Mouse (Mus musculus): ENCODE measurements around the gene Fbxo31. TPM values are rescaled to one million over a fixed set of nuclear protein-coding genes. Genes with fewer than 3 reads are reported as not detected.
A peak's percentile ranks its signal among the peaks of the same experiment; 100 is the strongest.

Gene Fbxo31
- polyA plus RNA-seq, 1 experiment = 96.6 TPM

DNA sequence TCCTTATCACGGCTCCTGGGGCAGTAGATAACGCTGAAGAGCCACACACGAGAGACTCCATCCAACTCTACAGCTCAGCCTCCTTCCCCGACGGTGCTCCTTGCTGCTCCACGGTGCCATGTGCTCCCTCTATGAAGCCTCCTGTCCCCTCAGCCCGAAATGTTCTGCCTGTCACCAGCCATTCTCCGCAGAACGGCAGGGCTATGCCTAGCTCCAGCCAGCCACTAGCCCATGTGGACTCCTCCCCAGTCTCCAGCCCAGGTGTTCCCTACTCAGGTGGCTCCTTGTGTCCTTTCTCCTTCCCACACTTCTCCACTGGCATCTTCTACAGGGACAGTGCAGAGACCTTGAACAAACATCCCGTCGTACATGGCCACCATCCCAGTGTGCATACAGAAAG is 33.7 kb downstream of the Fbxo31 start:
- H3K4me1 ChIP-seq (ENCODE audit: control insufficient read depth, insufficient read depth, low read length) = no peaks in the 10 kb centered on the region

DNA sequence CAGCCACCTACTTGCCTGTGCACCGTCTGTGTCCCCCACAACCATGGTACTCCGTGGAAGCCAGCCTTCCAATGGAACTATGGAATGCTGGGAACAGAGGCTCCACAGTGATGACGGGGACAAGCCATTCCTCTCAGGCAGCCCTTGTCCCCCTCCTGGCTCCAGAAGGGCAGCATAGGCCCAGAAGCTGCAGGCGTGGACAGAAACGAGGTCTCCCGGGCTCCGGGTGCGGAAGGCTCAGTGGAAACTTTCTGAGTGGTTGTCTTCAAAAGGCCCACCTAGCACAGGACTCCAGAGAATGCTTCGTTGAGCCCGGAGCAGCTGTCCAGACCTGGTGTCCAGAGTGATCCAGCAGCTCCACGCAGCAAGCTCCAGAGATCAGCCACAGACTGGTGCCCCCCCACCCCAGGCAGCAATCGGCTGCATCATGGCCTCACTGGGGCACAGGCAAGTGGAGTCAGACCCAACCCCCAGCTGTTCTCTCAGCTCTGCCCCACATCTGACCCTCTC is 34.3 kb downstream of the Fbxo31 start, which contains the start of gene 1700018B08Rik:
Gene 1700018B08Rik, minus strand, starts transcription at position 45 of the 510 bp plus-strand sequence.
- no peak for TF ChIP-seq CTCF (IDR thresholded peaks at IDR 0.05; ENCODE audit: extremely low read depth, insufficient read depth, low read length)
- no peak for TF ChIP-seq POLR2A (IDR thresholded peaks at IDR 0.05; ENCODE audit: extremely low read depth, insufficient read depth, low read length)
- H3K27ac ChIP-seq (ENCODE audit: insufficient read depth, low read length) = no peak within 1 kb of the TSS

More for the DNA sequence above, 33.7 kb downstream of the Fbxo31 start:
- TF ChIP-seq POLR2A (IDR thresholded peaks at IDR 0.05; ENCODE audit: extremely low read depth, insufficient read depth, low read length) (no peak), CTCF (IDR thresholded peaks at IDR 0.05; ENCODE audit: extremely low read depth, insufficient read depth, low read length) (no peak)
- no peak overlapping the region for H3K4me3 ChIP-seq (ENCODE audit: insufficient read depth, low read length)
- H3K27ac ChIP-seq (ENCODE audit: insufficient read depth, low read length) = no peak overlapping the region

DNA sequence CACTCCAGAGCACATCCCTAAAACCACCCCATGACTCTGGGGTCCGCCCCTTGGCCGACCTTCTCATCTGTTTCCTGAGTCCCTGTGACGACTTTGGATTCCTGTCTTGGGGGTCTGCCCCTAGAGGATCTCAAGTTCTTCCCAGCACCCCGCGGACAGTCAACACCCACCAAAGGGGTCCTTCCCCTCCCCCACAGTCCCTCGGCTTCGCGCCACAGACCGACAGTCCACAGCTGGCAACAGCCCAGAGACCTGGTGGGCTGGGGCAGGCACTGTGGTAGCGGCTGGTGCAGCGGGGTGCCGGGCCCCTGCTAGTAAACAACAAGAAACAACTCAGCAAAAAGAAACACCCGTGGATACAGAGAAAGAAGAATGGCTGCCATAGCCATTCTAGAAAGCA is 35.7 kb downstream of the Fbxo31 start:
- TF ChIP-seq POLR2A (IDR thresholded peaks at IDR 0.05; ENCODE audit: extremely low read depth, insufficient read depth, low read length) (no peak), CTCF (IDR thresholded peaks at IDR 0.05; ENCODE audit: extremely low read depth, insufficient read depth, low read length) (no peak)
- Histone ChIP-seq H3K4me1 (ENCODE audit: control insufficient read depth, insufficient read depth, low read length) (no peaks in the 10 kb centered on the region), H3K4me3 (ENCODE audit: insufficient read depth, low read length) (no peak overlapping the region), H3K27ac (ENCODE audit: insufficient read depth, low read length) (no peak overlapping the region)

More for the DNA sequence above, 34.3 kb downstream of the Fbxo31 start, which contains the start of gene 1700018B08Rik:
- H3K4me1 ChIP-seq (ENCODE audit: control insufficient read depth, insufficient read depth, low read length) = no peaks in the 10 kb centered on the region
- no peak within 1 kb of the TSS for H3K4me3 ChIP-seq (ENCODE audit: insufficient read depth, low read length)

DNA sequence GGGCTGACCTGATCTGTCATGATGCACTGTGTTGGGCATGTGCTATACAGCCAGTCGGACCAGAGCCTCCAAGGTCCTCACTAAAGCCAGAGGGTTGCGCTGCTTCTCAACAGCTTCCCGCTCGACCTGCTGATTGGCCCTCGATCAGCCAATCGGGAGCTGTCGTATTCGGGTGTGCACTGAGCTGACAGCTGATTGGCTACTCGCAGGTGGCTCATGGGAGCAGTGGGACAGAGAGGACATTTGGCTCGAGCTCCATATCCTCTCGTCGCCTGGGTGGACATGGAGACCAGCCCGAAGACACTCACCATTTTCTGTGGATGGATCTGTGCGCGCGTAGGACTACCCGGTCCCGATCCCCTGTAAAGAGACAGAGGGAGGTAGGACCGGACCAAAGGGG is 36.7 kb downstream of the Fbxo31 start:
- Histone ChIP-seq H3K4me1 (ENCODE audit: control insufficient read depth, insufficient read depth, low read length) (no peaks in the 10 kb centered on the region), H3K4me3 (ENCODE audit: insufficient read depth, low read length) (no peak overlapping the region)
- TF ChIP-seq POLR2A (IDR thresholded peaks at IDR 0.05; ENCODE audit: extremely low read depth, insufficient read depth, low read length) = no peak
- TF ChIP-seq CTCF (IDR thresholded peaks at IDR 0.05; ENCODE audit: extremely low read depth, insufficient read depth, low read length) = no peak

DNA sequence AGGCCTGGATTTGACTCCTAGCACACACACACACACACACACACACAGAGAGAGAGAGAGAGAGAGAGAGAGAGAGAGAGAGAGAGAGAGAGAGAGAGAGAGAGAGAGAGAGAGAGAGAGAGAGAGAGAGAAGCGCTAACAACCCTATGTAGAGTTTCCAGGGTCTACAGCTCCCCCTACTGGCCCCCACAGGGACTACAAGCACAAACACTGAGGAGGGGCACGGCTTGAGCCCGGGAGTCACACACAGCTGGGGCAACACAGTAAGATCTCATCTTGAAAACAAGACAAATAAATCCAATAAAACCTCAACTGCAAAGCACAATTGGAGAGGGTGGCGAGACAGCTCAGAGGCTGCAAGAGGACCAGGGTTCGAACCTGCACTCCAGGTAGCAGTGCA is 46.2 kb downstream of the Fbxo31 start:
- Histone ChIP-seq H3K4me3 (ENCODE audit: insufficient read depth, low read length) (no peak overlapping the region), H3K27ac (ENCODE audit: insufficient read depth, low read length) (no peak overlapping the region), H3K4me1 (ENCODE audit: control insufficient read depth, insufficient read depth, low read length) (no peaks in the 10 kb centered on the region)
- TF ChIP-seq POLR2A (IDR thresholded peaks at IDR 0.05; ENCODE audit: extremely low read depth, insufficient read depth, low read length) (no peak), CTCF (IDR thresholded peaks at IDR 0.05; ENCODE audit: extremely low read depth, insufficient read depth, low read length) (peak; percentile 40)

More for the DNA sequence above, 36.7 kb downstream of the Fbxo31 start:
- H3K27ac ChIP-seq (ENCODE audit: insufficient read depth, low read length) = no peak overlapping the region

DNA sequence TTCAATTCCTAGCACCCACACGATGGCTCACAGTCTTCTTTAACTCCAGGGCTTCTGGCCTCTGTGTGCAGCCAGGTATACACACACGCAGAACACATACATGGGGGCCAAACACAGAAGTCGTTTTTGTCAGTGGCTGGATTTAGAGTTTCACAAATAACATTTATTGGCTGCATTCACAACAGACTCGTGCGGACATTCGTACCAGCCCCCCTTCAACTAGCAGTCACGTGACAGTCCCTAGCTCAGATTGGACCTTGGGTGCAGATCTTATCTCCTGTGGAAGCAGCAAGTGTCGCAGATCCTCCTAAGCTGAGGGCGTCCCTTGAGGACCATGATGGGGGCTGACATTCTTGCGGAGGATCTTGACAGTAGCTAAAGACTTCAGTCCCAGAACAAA is 48.0 kb downstream of the Fbxo31 start:
- H3K27ac ChIP-seq (ENCODE audit: insufficient read depth, low read length) = no peak overlapping the region

DNA sequence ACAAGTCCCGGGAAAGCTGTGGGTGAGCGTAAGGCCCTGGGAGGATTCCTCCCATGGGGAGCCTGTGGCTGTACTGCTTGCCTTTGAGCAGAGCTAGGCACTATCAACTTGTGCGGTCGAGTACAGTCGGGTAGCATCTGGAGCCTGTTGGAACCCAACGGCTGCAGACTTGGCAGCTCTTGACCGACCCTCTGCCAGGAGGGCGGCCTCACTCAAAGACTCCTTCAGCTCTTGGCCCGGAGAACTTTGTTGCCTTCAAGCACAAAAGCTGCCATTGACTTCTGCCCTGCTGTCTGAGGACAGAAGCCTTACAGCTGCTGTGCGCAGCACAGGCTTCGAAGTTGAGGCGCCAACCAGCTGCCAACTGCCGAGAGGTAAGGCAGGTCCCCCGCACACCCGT is 49.8 kb downstream of the Fbxo31 start:
- no peak for TF ChIP-seq POLR2A (IDR thresholded peaks at IDR 0.05; ENCODE audit: extremely low read depth, insufficient read depth, low read length)
- no peak for TF ChIP-seq CTCF (IDR thresholded peaks at IDR 0.05; ENCODE audit: extremely low read depth, insufficient read depth, low read length)
- no peak overlapping the region for H3K4me3 ChIP-seq (ENCODE audit: insufficient read depth, low read length)
- H3K4me1 ChIP-seq (ENCODE audit: control insufficient read depth, insufficient read depth, low read length) = no peaks in the 10 kb centered on the region
- no peak overlapping the region for H3K27ac ChIP-seq (ENCODE audit: insufficient read depth, low read length)

More for the DNA sequence above, 48.0 kb downstream of the Fbxo31 start:
- H3K4me1 ChIP-seq (ENCODE audit: control insufficient read depth, insufficient read depth, low read length) = no peaks in the 10 kb centered on the region
- TF ChIP-seq CTCF (IDR thresholded peaks at IDR 0.05; ENCODE audit: extremely low read depth, insufficient read depth, low read length) = no peak
- no peak for TF ChIP-seq POLR2A (IDR thresholded peaks at IDR 0.05; ENCODE audit: extremely low read depth, insufficient read depth, low read length)
- H3K4me3 ChIP-seq (ENCODE audit: insufficient read depth, low read length) = no peak overlapping the region

DNA sequence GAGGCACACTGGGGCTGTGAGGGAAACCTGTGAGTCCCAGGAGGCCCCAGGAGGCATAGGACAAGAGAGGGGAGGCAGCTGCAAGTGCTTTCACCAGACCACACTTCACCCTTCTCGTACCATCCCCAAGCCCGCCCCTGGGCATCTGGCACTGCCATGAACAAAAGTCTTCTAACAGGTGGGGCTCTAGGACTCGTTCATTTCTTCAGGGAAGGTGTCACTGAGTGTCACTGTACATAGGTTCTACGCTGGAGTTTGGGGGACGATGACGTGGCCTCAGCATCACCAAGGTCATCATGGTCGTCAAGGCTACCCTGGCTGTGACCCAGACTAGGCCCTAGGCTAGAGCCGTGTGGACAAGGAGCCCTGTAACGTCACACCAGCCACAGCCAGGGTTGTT is 50.9 kb downstream of the Fbxo31 start:
- Histone ChIP-seq H3K4me1 (ENCODE audit: control insufficient read depth, insufficient read depth, low read length) (no peaks in the 10 kb centered on the region), H3K4me3 (ENCODE audit: insufficient read depth, low read length) (no peak overlapping the region), H3K27ac (ENCODE audit: insufficient read depth, low read length) (no peak overlapping the region)
- TF ChIP-seq CTCF (IDR thresholded peaks at IDR 0.05; ENCODE audit: extremely low read depth, insufficient read depth, low read length) (no peak), POLR2A (IDR thresholded peaks at IDR 0.05; ENCODE audit: extremely low read depth, insufficient read depth, low read length) (no peak)

DNA sequence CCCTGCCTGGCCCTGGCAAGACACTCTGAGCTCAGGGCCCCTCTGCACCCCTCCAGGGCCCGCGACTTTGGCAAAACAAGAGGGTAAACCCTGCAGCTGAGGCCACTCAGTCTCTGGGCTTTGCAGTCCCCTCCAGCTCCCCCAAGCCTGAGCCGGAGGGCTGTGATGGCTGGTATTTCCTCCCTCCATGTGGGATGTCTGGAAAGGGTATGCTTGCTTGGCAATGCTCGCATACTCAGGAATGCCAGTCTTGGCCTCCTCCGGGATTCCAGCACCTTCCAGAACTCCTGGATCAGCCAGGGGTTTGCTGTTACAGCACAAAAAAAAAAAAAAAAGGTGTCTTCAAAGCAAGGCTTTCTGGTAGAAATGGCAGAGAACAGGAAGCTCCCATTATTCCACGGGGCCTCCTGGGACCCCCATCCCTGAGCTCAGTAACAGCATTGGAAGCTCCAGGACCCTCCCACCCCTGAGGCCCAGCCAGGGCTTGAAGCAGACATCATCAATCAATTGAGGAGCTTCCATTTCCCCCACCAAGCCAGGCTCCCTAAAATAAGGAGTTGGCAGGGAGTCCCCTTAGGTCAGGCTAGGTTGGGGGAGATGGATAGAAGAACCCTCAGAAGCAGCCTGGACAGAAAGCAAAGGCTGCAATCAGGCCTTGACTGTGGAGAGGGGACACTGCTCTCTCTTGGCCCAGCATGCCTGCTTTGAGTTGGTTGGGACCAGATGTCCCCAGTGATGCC is 51.6 kb downstream of the Fbxo31 start:
- no peak for TF ChIP-seq POLR2A (IDR thresholded peaks at IDR 0.05; ENCODE audit: extremely low read depth, insufficient read depth, low read length)
- no peak for TF ChIP-seq CTCF (IDR thresholded peaks at IDR 0.05; ENCODE audit: extremely low read depth, insufficient read depth, low read length)
- H3K4me1 ChIP-seq (ENCODE audit: control insufficient read depth, insufficient read depth, low read length) = no peaks in the 10 kb centered on the region
- H3K27ac ChIP-seq (ENCODE audit: insufficient read depth, low read length) = no peak overlapping the region
- H3K4me3 ChIP-seq (ENCODE audit: insufficient read depth, low read length) = no peak overlapping the region
